Mouse (Mus musculus): ENCODE data around the gene Gm6685.
"Not testable (repeated sequence)": the region's sequence is repeated elsewhere in the genome, so short reads cannot be mapped to it uniquely, and the experiment has no call there.

The Gm6685 gene

DNA sequence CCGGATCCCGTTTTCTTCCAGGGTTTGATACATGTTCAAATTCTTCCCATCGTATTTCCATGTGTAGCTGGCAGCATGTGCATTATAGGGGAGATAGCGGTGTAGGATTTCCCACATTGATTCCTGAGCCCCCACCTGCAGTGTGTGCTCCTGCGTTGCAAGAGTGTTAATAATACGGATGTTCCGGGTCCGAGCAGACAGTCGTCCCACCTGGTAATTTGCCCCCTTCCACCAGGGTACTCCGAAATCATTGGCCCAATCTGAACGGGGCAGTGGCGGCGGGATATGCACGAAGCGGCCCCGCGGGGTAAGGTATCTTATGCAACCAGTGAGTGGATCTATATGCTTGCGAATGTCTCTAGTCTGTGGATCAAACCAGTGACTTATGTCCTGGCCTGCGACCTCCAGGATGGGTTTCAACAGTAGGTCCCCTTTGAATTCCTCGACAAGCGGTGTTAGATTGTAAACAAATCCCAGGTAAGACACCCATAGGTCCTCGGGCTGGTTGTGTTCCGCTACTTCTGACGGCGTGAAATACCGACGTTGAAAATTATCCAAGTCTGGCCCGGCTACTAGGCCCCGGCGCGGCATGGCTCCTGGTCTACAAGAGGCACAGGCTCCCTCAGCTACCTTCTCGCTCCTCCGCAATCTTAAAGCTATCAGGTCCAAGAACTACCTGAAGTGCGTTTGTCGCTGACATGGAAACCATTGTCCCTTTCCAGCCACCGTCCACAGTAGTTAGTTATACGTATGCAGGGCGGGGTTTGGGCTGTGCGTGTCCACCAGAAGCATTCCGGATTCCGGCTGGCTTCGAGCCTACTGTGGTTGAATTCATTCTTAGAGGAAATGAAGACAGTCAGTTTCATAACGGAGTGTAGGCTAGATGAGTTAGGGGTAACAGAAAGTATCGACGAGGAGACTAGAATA, at the start of gene Gm6685:
TSS of gene Gm6685 (minus strand) at position 644 of the 927 bp plus-strand sequence.
- DNase-seq = not testable (repeated sequence)

DNA sequence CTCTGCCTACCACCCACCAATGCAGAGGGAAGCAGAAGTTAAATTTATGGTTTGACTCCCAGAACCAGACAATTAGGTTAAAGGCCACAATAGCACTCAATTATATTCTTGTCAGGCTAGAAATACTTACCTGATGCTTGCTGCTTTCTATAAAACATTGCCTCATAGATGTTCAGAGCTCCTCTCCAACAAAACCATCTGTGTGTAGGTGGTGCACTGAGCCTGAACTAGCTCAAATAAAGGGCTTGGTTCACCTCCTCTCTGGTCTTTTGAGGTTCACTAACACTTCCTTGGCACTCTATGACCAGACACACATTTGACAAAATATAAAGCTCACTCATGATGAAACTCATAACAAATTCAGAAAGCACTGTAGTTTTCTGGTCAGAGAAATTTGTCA, 36.2 kb upstream of the Gm6685 start:
- DNase-seq = no peak

GRCm38 (mm10) chr11:28374636-28375035, 35.0 kb upstream of the Gm6685 start:
- DNase-seq = no peak

- not testable (repeated sequence) for DNase-seq
These were observed 31.7 kb upstream of the Gm6685 start for GRCm38 (mm10) chr11:28371381-28371780.

DNA sequence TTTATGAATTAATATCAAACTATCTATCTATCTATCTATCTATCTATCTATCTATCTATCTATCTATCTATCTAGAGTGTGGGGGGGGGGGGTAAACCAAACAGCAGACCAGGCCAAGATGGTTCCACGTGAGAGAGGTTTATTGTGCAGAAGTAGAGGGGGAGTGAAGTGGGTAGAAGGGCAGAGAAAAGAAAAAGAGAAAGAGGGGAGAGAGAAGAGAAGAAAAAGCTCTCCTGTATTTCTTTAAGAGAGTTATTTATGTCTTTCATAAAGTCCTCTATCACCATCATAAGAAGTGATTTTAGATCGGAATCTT, 26.2 kb upstream of the Gm6685 start:
- DNase-seq = no peak

DNA sequence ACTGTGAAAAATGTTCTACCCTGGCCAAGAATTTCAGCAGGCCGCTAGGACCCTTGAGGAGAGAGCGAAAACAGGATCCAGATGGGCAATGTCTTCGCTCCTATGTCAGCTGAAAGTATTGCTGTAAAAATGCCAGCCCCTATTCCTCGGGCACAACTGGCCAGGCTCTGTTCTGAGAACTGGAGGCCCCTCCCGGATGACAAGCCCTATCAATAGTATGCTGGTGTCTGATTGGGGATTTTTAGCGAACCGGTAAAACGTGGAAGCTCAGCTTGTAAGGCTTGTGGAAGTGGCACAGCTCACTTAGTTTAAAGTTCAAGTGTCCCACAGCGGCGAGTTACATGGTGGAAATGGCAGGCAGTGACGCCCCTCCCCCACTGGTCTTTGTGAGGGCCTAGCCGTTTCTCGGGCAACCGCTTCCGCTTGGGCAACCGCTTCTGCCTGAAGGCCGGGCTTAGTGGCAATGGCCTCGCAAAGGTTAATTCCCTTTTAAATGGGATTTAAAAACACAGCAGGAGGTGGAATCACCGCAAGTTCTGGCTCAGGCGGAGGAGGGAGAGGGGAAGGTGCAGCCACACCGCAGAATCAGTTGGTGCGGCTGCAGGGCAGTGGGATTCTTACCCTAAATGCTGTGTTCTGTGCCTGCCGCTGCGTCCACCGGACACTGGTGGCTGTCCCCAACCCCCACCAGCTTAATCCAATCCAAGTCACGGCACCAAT, 25.7 kb upstream of the Gm6685 start:
- DNase-seq = peak; percentile 83

GRCm38 (mm10) chr11:28343465-28343864, 3.8 kb upstream of the Gm6685 start:
- DNase-seq = no peak

- no peak for DNase-seq
These were observed 2.2 kb upstream of the Gm6685 start for GRCm38 (mm10) chr11:28341887-28342286.

DNA sequence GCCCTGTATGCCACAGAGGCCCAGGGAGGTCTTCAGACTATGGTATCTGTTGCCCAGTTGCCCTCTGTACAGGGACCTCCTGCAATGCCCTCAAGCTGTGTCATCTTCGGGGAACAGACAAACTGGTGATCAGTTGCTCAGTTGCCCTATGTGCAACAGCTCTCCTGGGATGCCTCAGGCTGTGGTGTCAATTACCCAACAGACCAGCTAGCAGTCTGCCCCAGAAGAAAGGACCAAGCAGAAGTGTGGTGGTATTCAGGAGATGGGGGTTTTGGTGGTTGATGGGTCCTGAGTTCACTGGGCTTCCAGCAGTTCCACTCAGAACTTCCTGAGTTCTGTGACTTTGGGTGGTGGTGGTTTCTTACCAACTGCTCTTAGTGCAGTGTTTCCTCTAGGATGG, 11.8 kb downstream of the Gm6685 start:
- no peak for DNase-seq

GRCm38 (mm10) chr11:28313396-28313795, 26.3 kb downstream of the Gm6685 start:
- no peak for DNase-seq

DNA sequence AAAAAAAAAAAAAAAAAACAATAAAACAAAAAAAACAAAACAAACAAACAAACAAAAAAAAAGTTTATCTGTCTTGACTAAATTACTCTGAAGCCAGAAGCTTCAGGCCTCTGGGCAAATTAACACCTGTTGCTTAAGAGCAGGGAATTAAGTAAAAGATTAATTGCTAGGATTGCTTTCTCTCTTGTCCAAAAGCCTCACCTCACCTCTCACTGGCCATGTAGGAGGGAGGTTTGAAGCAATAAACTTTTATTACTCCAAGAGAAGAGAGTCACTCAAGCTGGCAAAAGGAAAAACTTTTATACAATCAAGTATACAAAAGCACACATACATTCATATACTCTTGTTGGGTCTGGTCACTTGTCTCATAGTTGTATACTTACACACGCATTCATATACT, 31.9 kb downstream of the Gm6685 start:
- no peak for DNase-seq

DNA sequence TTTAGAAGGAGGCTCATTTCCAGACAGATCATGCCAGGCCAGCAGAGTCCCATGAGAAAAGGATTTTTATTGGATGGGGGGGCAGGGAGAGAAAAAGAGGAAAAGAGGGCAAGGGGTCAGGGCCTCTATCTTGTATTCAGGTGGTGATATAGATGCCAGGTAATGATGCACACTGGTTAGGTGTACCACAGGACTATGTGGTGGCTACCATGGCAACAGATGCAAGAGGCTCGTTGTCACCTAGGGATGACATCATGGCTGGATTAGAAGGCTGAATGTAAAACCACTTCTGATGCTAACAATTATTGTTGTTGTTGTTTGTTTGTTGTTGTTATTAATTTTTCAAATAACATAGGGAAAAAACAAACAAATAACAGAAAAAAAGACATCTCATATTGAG, 49.2 kb downstream of the Gm6685 start:
- DNase-seq = no peak

Measured in kidney, adult 9 months (tissue).